ENCODE assay signal across 9 mouse cellular contexts in the genomic region with DNA sequence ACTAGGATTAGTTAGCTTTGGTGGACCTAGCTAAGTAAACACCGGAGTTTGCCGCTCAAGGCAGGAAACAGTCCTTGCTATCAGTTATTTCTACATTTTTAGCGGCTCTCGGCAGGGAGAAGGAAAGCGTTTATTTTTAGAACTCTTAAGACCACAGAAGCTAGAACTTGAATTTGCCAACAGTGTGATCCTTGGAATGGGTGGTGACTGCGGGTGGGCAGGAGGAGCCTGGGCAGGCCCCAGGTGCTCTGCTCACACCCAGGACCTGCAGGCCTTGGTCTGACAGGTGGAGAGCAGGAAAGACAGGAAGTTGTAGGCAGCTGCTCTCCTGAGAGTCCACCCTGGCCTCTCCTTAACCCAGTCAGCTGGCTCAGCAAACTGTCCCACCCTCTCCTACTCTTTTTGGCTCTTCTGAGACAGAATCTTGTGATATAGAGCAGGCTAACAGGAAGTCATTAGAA.
A peak's percentile ranks its signal among the peaks of the same experiment; 100 is the strongest.
DNase-seq lines count a peak whose midpoint lies in the region; ATAC-seq and TF ChIP-seq lines count a peak whose summit lies in the region.
"Had no signal": no experiment of that assay in that cellular context is flagged by ENCODE, and none has a peak within 500 bp of the region (broad histone marks: within the 10 kb centered on the region; RNA-seq: fewer than 3 reads in every experiment).

No protein-coding gene starts in this region.

- H3K4me2 ChIP-seq in hindbrain, embryonic 16.5 days (ENCODE audit: low read length), result no peak overlapping the region
- H3K4me2 ChIP-seq in hindbrain, postnatal 0 days (ENCODE audit: low read depth, low read length), result no peak overlapping the region
- H3K4me2 ChIP-seq in embryonic facial prominence, embryonic 15.5 days (replicated peaks), result no peak overlapping the region
- H3K4me2 ChIP-seq in limb, embryonic 15.5 days, result no peak overlapping the region
- H3K4me2 ChIP-seq: hindbrain, embryonic 13.5 days had no signal

- H3K9ac ChIP-seq in hindbrain, embryonic 16.5 days (ENCODE audit: low read depth, low read length), result 0 out of 2 replicates have a peak overlapping the region, but pooled peaks have one; percentile 13
- no peak overlapping the region for H3K9ac ChIP-seq in hindbrain, postnatal 0 days (replicated peaks; ENCODE audit: low read length)
- no peak overlapping the region for H3K9ac ChIP-seq in embryonic facial prominence, embryonic 15.5 days
- no peak overlapping the region for H3K9ac ChIP-seq in limb, embryonic 15.5 days
- H3K9ac ChIP-seq: hindbrain, embryonic 13.5 days had no signal

- H3K4me1 ChIP-seq in hindbrain, embryonic 16.5 days (ENCODE audit: control insufficient read depth, insufficient read depth, low read depth, low read length), result no peaks in the 10 kb centered on the region
- no peaks in the 10 kb centered on the region for H3K4me1 ChIP-seq in hindbrain, postnatal 0 days (ENCODE audit: insufficient read depth, low read length)
- peaks cover 9% of the 10 kb centered on the region for H3K4me1 ChIP-seq in embryonic facial prominence, embryonic 15.5 days
- 0 out of 2 replicates have a peak, but pooled peaks cover 10% of the 10 kb centered on the region for H3K4me1 ChIP-seq in limb, embryonic 15.5 days
- H3K4me1 ChIP-seq in megakaryocyte, embryonic 14.5 days, result peaks cover 60% of the 10 kb centered on the region
- H3K4me1 ChIP-seq: hindbrain, embryonic 13.5 days had no signal

- no peaks in the 10 kb centered on the region for H3K9me3 ChIP-seq in hindbrain, embryonic 16.5 days (ENCODE audit: control insufficient read depth, low read length)
- no peaks in the 10 kb centered on the region for H3K9me3 ChIP-seq in hindbrain, postnatal 0 days (ENCODE audit: low read length)
- H3K9me3 ChIP-seq in embryonic facial prominence, embryonic 15.5 days (replicated peaks), result no peaks in the 10 kb centered on the region
- H3K9me3 ChIP-seq in limb, embryonic 15.5 days, result no peaks in the 10 kb centered on the region
- no peaks in the 10 kb centered on the region for H3K9me3 ChIP-seq in megakaryocyte, embryonic 14.5 days
- H3K9me3 ChIP-seq: hindbrain, embryonic 13.5 days had no signal

- 76% methylated on average over 6 of the region's 6 CpGs for WGBS in hindbrain, embryonic 16.5 days
- 87% methylated on average over 6 of the region's 6 CpGs for WGBS in hindbrain, postnatal 0 days
- WGBS in embryonic facial prominence, embryonic 15.5 days, result 56% methylated on average over 6 of the region's 6 CpGs
- whole genome bisulfite sequencing in limb, embryonic 15.5 days, result 57% methylated on average over 6 of the region's 6 CpGs

- DNase-seq in hindbrain, postnatal 0 days (ENCODE audit: low spot score), result no peak
- no peak for DNase-seq in retina, embryonic 14.5 days (ENCODE audit: low spot score)
- no peak for DNase-seq in cerebellum, adult 11-12 months
- no peak for DNase-seq in adrenal gland, postnatal 10 days

- no peaks in the 10 kb centered on the region for H3K36me3 ChIP-seq in hindbrain, embryonic 16.5 days (ENCODE audit: control insufficient read depth, insufficient read depth, low read length)
- no peaks in the 10 kb centered on the region for H3K36me3 ChIP-seq in hindbrain, postnatal 0 days (ENCODE audit: insufficient read depth, low read length)
- peaks cover 10% of the 10 kb centered on the region for H3K36me3 ChIP-seq in embryonic facial prominence, embryonic 15.5 days
- no peaks in the 10 kb centered on the region for H3K36me3 ChIP-seq in limb, embryonic 15.5 days
- peaks cover 63% of the 10 kb centered on the region for H3K36me3 ChIP-seq in megakaryocyte, embryonic 14.5 days (replicated peaks; ENCODE audit: low read length)
- H3K36me3 ChIP-seq: hindbrain, embryonic 13.5 days had no signal

- TF ChIP-seq CTCF in hindbrain, postnatal 0 days (IDR thresholded peaks at IDR 0.05; ENCODE audit: low read depth), result no peak

- ATAC-seq in hindbrain, embryonic 16.5 days, result no peak
- no peak for ATAC-seq in hindbrain, postnatal 0 days
- no peak for ATAC-seq in embryonic facial prominence, embryonic 15.5 days (ENCODE audit: insufficient number of reproducible peaks, low FRiP score, low TSS enrichment, low read depth)
- 0 out of 2 replicates have a peak, but pooled peaks have one; percentile 61 for ATAC-seq in limb, embryonic 15.5 days (ENCODE audit: insufficient number of reproducible peaks, low FRiP score, low TSS enrichment, low read depth)

- H3K27me3 ChIP-seq in hindbrain, embryonic 16.5 days (replicated peaks; ENCODE audit: control insufficient read depth, insufficient read depth, low read length), result no peaks in the 10 kb centered on the region
- H3K27me3 ChIP-seq in hindbrain, postnatal 0 days (ENCODE audit: insufficient read depth, low read length), result no peaks in the 10 kb centered on the region
- H3K27me3 ChIP-seq in embryonic facial prominence, embryonic 15.5 days, result no peaks in the 10 kb centered on the region
- H3K27me3 ChIP-seq in limb, embryonic 15.5 days, result no peaks in the 10 kb centered on the region
- no peaks in the 10 kb centered on the region for H3K27me3 ChIP-seq in megakaryocyte, embryonic 14.5 days (replicated peaks)
- H3K27me3 ChIP-seq: hindbrain, embryonic 13.5 days had no signal

- H3K4me3 ChIP-seq in hindbrain, embryonic 16.5 days (ENCODE audit: low read length), result no peak overlapping the region
- H3K4me3 ChIP-seq in hindbrain, postnatal 0 days (ENCODE audit: low read length), result no peak overlapping the region
- H3K4me3 ChIP-seq in embryonic facial prominence, embryonic 15.5 days (replicated peaks), result no peak overlapping the region
- H3K4me3 ChIP-seq in limb, embryonic 15.5 days, result no peak overlapping the region
- H3K4me3 ChIP-seq in megakaryocyte, embryonic 14.5 days (replicated peaks), result peak overlapping the region; percentile 84
- H3K4me3 ChIP-seq: hindbrain, embryonic 13.5 days had no signal

- H3K27ac ChIP-seq in hindbrain, embryonic 16.5 days (ENCODE audit: low read depth, low read length), result no peak overlapping the region
- no peak overlapping the region for H3K27ac ChIP-seq in hindbrain, postnatal 0 days
- H3K27ac ChIP-seq in embryonic facial prominence, embryonic 15.5 days (replicated peaks), result peak overlapping the region; percentile 60; the same call in 1 of the 2 replicates
- peak overlapping the region; percentile 8; the same call in 1 of the 2 replicates for H3K27ac ChIP-seq in limb, embryonic 15.5 days
- H3K27ac ChIP-seq: hindbrain, embryonic 13.5 days had no signal

Comparison
In these comparisons a context has a peak if more than half of its experiments do, and no peak if none do; other contexts are left out.
1. H3K27ac ChIP-seq: peak in embryonic facial prominence, embryonic 15.5 days (single experiment) and limb, embryonic 15.5 days (single experiment); none in hindbrain, embryonic 16.5 days (single experiment) and hindbrain, postnatal 0 days (single experiment).